Mouse (Mus musculus): Measurements from ENCODE around the gene Hist1h4n. TPM values are rescaled to one million over a fixed set of nuclear protein-coding genes. Genes with fewer than 3 reads are reported as not detected.
"Not testable (repeated sequence)": the region's sequence is repeated elsewhere in the genome, so short reads cannot be mapped to it uniquely, and the experiment has no call there.

Hist1h4n gene
- polyA plus RNA-seq, 1 experiment: 30.7 TPM

- H3K27me3 ChIP-seq (ENCODE audit: control insufficient read depth, insufficient read depth, low read length): no peaks in the 10 kb centered on the region
- H3K36me3 ChIP-seq (ENCODE audit: control insufficient read depth, insufficient read depth, low read length): no peaks in the 10 kb centered on the region
- no peak overlapping the region for H3K27ac ChIP-seq (ENCODE audit: insufficient read depth, low read depth, low read length)
- no peak for TF ChIP-seq POLR2A (IDR thresholded peaks at IDR 0.05; ENCODE audit: low read depth, low read length)
- TF ChIP-seq CTCF (IDR thresholded peaks at IDR 0.05; ENCODE audit: extremely low read depth, insufficient read length, insufficient replicate concordance, low read depth, low read length): no peak
- 54% methylated on average over 8 of the region's 8 CpGs for WGBS
- H3K4me1 ChIP-seq (ENCODE audit: control insufficient read depth, insufficient read depth, insufficient read length, low read length): no peaks in the 10 kb centered on the region
- no peak overlapping the region for H3K4me3 ChIP-seq (ENCODE audit: low read depth, low read length)
Observed at GRCm38 (mm10) chr13:21847883-21848282, 15.9 kb upstream of the Hist1h4n start.

GRCm38 (mm10) chr13:21846356-21846755 lies 14.4 kb upstream of the Hist1h4n start:
- H3K4me3 ChIP-seq (ENCODE audit: low read depth, low read length); H3K27ac ChIP-seq (ENCODE audit: insufficient read depth, low read depth, low read length); H3K36me3 ChIP-seq (ENCODE audit: control insufficient read depth, insufficient read depth, low read length); H3K27me3 ChIP-seq (ENCODE audit: control insufficient read depth, insufficient read depth, low read length); H3K4me1 ChIP-seq (ENCODE audit: control insufficient read depth, insufficient read depth, insufficient read length, low read length): not testable (repeated sequence)

GRCm38 (mm10) chr13:21840508-21840907 lies 8.5 kb upstream of the Hist1h4n start:
- H3K27ac ChIP-seq (ENCODE audit: insufficient read depth, low read depth, low read length); H3K4me1 ChIP-seq (ENCODE audit: control insufficient read depth, insufficient read depth, insufficient read length, low read length); H3K4me3 ChIP-seq (ENCODE audit: low read depth, low read length); H3K36me3 ChIP-seq (ENCODE audit: control insufficient read depth, insufficient read depth, low read length); H3K27me3 ChIP-seq (ENCODE audit: control insufficient read depth, insufficient read depth, low read length): not testable (repeated sequence)
- WGBS: no CpG with 5 or more reads among the region's 4 CpGs

- not testable (repeated sequence) for H3K4me3 ChIP-seq (ENCODE audit: low read depth, low read length); H3K27ac ChIP-seq (ENCODE audit: insufficient read depth, low read depth, low read length)
- WGBS: no CpG with 5 or more reads among the region's 24 CpGs
Observed at GRCm38 (mm10) chr13:21833461-21833860, 1.5 kb upstream of the Hist1h4n start, which contains the start of the genes Hist1h2ap and Hist1h2br. Gene Hist1h2ap, minus strand, starts transcription at chr13:21833507. Gene Hist1h2br, plus strand, starts transcription at chr13:21833743.

GRCm38 (mm10) chr13:21830344-21830743 lies 1.7 kb downstream of the Hist1h4n start:
- Histone ChIP-seq H3K27ac (ENCODE audit: insufficient read depth, low read depth, low read length) (no peak overlapping the region), H3K36me3 (ENCODE audit: control insufficient read depth, insufficient read depth, low read length) (no peaks in the 10 kb centered on the region), H3K4me3 (ENCODE audit: low read depth, low read length) (no peak overlapping the region), H3K4me1 (ENCODE audit: control insufficient read depth, insufficient read depth, insufficient read length, low read length) (peaks cover 9% of the 10 kb centered on the region; the same call in 1 of the 2 replicates), H3K27me3 (ENCODE audit: control insufficient read depth, insufficient read depth, low read length) (no peaks in the 10 kb centered on the region)
- 95% methylated on average over 10 of the region's 10 CpGs for WGBS
- TF ChIP-seq POLR2A (IDR thresholded peaks at IDR 0.05; ENCODE audit: low read depth, low read length) (no peak), CTCF (IDR thresholded peaks at IDR 0.05; ENCODE audit: extremely low read depth, insufficient read length, insufficient replicate concordance, low read depth, low read length) (no peak)

More at GRCm38 (mm10) chr13:21833461-21833860, 1.5 kb upstream of the Hist1h4n start, which contains the start of the genes Hist1h2ap and Hist1h2br:
- H3K36me3 ChIP-seq (ENCODE audit: control insufficient read depth, insufficient read depth, low read length); H3K4me1 ChIP-seq (ENCODE audit: control insufficient read depth, insufficient read depth, insufficient read length, low read length); H3K27me3 ChIP-seq (ENCODE audit: control insufficient read depth, insufficient read depth, low read length): not testable (repeated sequence)

- Histone ChIP-seq H3K27me3 (ENCODE audit: control insufficient read depth, insufficient read depth, low read length) (no peaks in the 10 kb centered on the region), H3K4me3 (ENCODE audit: low read depth, low read length) (no peak overlapping the region), H3K27ac (ENCODE audit: insufficient read depth, low read depth, low read length) (no peak overlapping the region), H3K36me3 (ENCODE audit: control insufficient read depth, insufficient read depth, low read length) (no peaks in the 10 kb centered on the region), H3K4me1 (ENCODE audit: control insufficient read depth, insufficient read depth, insufficient read length, low read length) (peaks cover 9% of the 10 kb centered on the region; the same call in 1 of the 2 replicates)
- TF ChIP-seq CTCF (IDR thresholded peaks at IDR 0.05; ENCODE audit: extremely low read depth, insufficient read length, insufficient replicate concordance, low read depth, low read length) (no peak), POLR2A (IDR thresholded peaks at IDR 0.05; ENCODE audit: low read depth, low read length) (no peak)
- WGBS: 27% methylated on average over 3 of the region's 3 CpGs
Observed at GRCm38 (mm10) chr13:21828511-21828910, 3.5 kb downstream of the Hist1h4n start.

GRCm38 (mm10) chr13:21820082-21820890 lies 11.7 kb downstream of the Hist1h4n start:
- 60% methylated on average over 7 of the region's 16 CpGs for WGBS
- not testable (repeated sequence) for H3K4me3 ChIP-seq (ENCODE audit: low read depth, low read length); H3K27me3 ChIP-seq (ENCODE audit: control insufficient read depth, insufficient read depth, low read length); H3K36me3 ChIP-seq (ENCODE audit: control insufficient read depth, insufficient read depth, low read length); H3K4me1 ChIP-seq (ENCODE audit: control insufficient read depth, insufficient read depth, insufficient read length, low read length); H3K27ac ChIP-seq (ENCODE audit: insufficient read depth, low read depth, low read length)

GRCm38 (mm10) chr13:21812092-21812491 lies 19.9 kb downstream of the Hist1h4n start:
- H3K27me3 ChIP-seq (ENCODE audit: control insufficient read depth, insufficient read depth, low read length); H3K36me3 ChIP-seq (ENCODE audit: control insufficient read depth, insufficient read depth, low read length); H3K4me1 ChIP-seq (ENCODE audit: control insufficient read depth, insufficient read depth, insufficient read length, low read length): not testable (repeated sequence)
- Histone ChIP-seq H3K4me3 (ENCODE audit: low read depth, low read length) (peak overlapping the region; percentile 46), H3K27ac (ENCODE audit: insufficient read depth, low read depth, low read length) (peak overlapping the region; percentile 62; the same call in 1 of the 2 replicates)
- WGBS: under 1% methylated on average over 14 of the region's 14 CpGs

GRCm38 (mm10) chr13:21811539-21811938 lies 20.5 kb downstream of the Hist1h4n start, which contains the start of gene Hist1h4m:
Gene Hist1h4m, plus strand, starts transcription at chr13:21811746.
- not testable (repeated sequence) for H3K27me3 ChIP-seq (ENCODE audit: control insufficient read depth, insufficient read depth, low read length)
- H3K4me3 ChIP-seq (ENCODE audit: low read depth, low read length): peak within 1 kb of the TSS; percentile 46

GRCm38 (mm10) chr13:21811074-21811473 lies 20.9 kb downstream of the Hist1h4n start:
- H3K36me3 ChIP-seq (ENCODE audit: control insufficient read depth, insufficient read depth, low read length); H3K4me3 ChIP-seq (ENCODE audit: low read depth, low read length); H3K27me3 ChIP-seq (ENCODE audit: control insufficient read depth, insufficient read depth, low read length); H3K27ac ChIP-seq (ENCODE audit: insufficient read depth, low read depth, low read length); H3K4me1 ChIP-seq (ENCODE audit: control insufficient read depth, insufficient read depth, insufficient read length, low read length): not testable (repeated sequence)
- WGBS: no CpG with 5 or more reads among the region's 8 CpGs

More at GRCm38 (mm10) chr13:21811539-21811938, 20.5 kb downstream of the Hist1h4n start, which contains the start of gene Hist1h4m:
- not testable (repeated sequence) for H3K4me1 ChIP-seq (ENCODE audit: control insufficient read depth, insufficient read depth, insufficient read length, low read length); H3K36me3 ChIP-seq (ENCODE audit: control insufficient read depth, insufficient read depth, low read length)
- whole genome bisulfite sequencing: no CpG with 5 or more reads among the region's 24 CpGs
- peak within 1 kb of the TSS; percentile 62; the same call in 1 of the 2 replicates for H3K27ac ChIP-seq (ENCODE audit: insufficient read depth, low read depth, low read length)

- H3K4me3 ChIP-seq (ENCODE audit: low read depth, low read length); H3K27me3 ChIP-seq (ENCODE audit: control insufficient read depth, insufficient read depth, low read length); H3K27ac ChIP-seq (ENCODE audit: insufficient read depth, low read depth, low read length); H3K36me3 ChIP-seq (ENCODE audit: control insufficient read depth, insufficient read depth, low read length); H3K4me1 ChIP-seq (ENCODE audit: control insufficient read depth, insufficient read depth, insufficient read length, low read length): not testable (repeated sequence)
- WGBS: no CpG with 5 or more reads among the region's 23 CpGs
Observed at GRCm38 (mm10) chr13:21810073-21810472, 21.9 kb downstream of the Hist1h4n start, which contains the start of the genes Hist1h2bq and Hist1h2ao. Gene Hist1h2bq, minus strand, starts transcription at chr13:21810197. Gene Hist1h2ao, plus strand, starts transcription at chr13:21810465.

Data from small intestine, adult 2 months (tissue).